Mouse (Mus musculus) ES-Bruce4 (cell line): ENCODE measurements around the gene Hsd3b7.

Experiments used
- CTCF ChIP-seq: IDR thresholded peaks from one replicate; pipeline ENCODE4 v1.8.1; 2011; ENCODE audit warnings: low read depth, low read length
- EP300 ChIP-seq: IDR thresholded peaks from 2 replicates; pipeline ENCODE4 v1.6.1; 2011; ENCODE audit warnings: low read depth, low read length; ENCODE audit not compliant: insufficient read depth
- POLR2A ChIP-seq: IDR thresholded peaks from one replicate; pipeline ENCODE4 v1.8.1; 2011; ENCODE audit warnings: low read length; ENCODE audit not compliant: insufficient read depth

- TF ChIP-seq POLR2A (no peak), CTCF (no peak), EP300 (no peak)
Measured at GRCm38 (mm10) chr7:127771262-127771661, 29.1 kb upstream of the Hsd3b7 start.
